Mouse (Mus musculus) thymus, postnatal 0 days (tissue): ENCODE results near the gene Siah1a. TPM values are rescaled to one million over a fixed set of nuclear protein-coding genes. Genes with fewer than 3 reads are reported as not detected.

Experiments
- DNase-seq: peaks from one replicate; pipeline ENCODE4 v3.0.0-alpha.2; 2015; ENCODE audit warnings: low spot score
- polyA plus RNA-seq: library from polyadenylated mRNA; unstranded; fragments of >200 nt; fragmentation: Nextera tagmentation; extraction: Ambion mirVana; gene quantifications from 2 replicates; pipeline ENCODE4 v1.2.1, GENCODE M21; 2015

The Siah1a gene
- polyA plus RNA-seq, 1 experiment from 2014 or later, result 41.5 TPM

DNA sequence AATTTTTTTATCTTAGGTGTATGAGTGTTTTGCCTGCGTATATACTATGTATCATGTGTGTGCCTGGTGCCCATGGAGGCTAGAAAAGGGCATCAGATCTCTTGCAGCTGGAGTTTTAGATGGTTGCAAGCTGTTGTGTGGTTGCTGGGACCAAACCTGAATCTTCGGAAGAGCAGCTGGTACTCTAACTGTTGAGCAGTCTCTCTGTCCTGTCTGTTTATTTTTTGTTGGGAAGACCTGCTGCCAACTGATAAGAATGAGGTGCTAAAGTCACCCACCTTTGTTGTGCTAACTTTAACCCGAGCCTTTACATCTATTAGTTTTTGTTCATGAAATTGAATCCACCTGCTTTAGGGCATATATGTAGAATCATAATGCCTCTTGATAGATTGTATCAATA, 43.3 kb downstream of the Siah1a start:
- DNase-seq, result no peak

DNA sequence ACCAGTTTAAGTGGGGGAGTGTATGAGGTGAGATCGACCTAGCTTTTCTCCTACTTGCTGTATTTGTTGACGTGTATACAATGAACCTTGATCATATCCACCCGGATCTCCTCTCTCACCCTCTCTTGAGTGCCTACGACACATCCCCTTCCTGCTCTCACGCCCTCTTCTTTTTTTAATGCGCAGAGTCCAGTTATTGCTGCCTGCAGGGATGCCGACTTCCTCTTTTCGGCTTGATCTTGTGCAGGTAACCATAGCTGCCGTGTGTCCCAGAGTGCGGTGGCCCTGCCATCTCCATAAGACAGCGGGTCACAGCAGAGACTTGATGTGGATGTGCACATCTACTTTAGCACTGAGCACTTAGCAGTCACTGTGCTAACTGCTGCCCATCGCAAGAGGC, 46.3 kb downstream of the Siah1a start:
- no peak for DNase-seq

DNA sequence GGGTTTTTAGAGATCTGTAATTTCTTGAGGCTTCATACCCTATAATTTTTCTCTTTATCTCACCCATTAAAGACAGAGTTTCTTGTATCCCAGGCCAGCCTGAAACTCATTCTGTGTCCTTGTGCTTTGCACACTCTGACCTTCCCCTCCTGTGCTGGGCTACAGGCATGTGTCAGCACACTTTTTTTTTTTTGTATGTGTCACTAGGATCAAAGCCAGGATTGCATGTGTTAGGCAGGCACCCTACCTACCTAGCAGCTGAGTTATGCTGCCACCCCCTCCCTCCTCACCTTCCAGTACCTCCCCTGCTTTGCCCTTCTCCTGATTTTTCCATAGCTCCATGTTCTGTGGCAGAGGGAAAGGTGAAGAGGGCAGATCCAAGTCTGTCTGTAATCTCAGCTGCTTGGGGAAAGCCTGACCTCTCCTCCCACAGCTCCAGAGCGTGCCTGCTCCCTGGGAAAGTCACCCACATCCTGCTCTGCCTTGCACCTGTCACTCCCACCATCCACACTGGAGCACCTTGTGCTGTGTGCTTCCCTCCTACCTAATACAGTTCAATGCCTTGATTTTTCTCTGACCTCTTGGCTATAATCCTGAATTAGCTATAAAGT, 46.8 kb downstream of the Siah1a start:
- DNase-seq, result no peak

- no peak for DNase-seq
Observed at GRCm38 (mm10) chr8:86695703-86696102, 50.0 kb downstream of the Siah1a start.

DNA sequence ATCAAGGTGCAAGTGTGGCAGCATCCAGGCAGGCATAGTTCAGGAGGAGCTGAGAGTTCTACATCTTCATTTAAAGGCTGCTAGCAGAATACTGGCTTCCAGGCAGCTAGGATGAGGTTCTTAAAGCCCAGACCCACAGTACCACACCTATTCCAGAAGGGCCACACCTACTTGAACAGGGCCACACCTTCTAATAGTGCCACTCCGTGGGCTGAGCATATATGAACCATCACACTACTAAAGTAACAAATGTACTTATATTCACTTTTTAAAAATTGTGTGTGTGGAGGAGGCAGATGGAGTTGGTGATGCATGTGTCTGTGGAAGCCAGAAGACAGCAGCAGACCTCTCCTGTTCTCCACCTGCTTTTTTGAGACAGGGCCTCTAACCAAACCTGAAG, 51.7 kb downstream of the Siah1a start:
- no peak for DNase-seq

GRCm38 (mm10) chr8:86692107-86692506, 53.6 kb downstream of the Siah1a start:
- DNase-seq, result no peak

GRCm38 (mm10) chr8:86686629-86687028, 59.1 kb downstream of the Siah1a start:
- DNase-seq, result peak; percentile 81

Other genes with a start within 250 kb of the Siah1a start
- 0.09 and 0.10 TPM in 2 replicates for gene Abcc12, start 165.2 kb downstream of the Siah1a start, polyA plus RNA-seq
- gene Lonp2, start 121.9 kb downstream of the Siah1a start, polyA plus RNA-seq, result 66.7 and 75.0 TPM in 2 replicates
- gene Gm10638, start 235 bp downstream of the Siah1a start, polyA plus RNA-seq, result 4.5 and 4.8 TPM in 2 replicates
- gene N4bp1, start 139.3 kb upstream of the Siah1a start, polyA plus RNA-seq, result 4.6 and 5.7 TPM in 2 replicates